Mouse (Mus musculus) bone marrow, adult 2 months (tissue): ENCODE data around the gene Hspe1. TPM values are rescaled to one million over a fixed set of nuclear protein-coding genes. Genes with fewer than 3 reads are reported as not detected.

Source experiments
- H3K27ac ChIP-seq: fragments of 200-500 bp; 2 replicates; pipeline ENCODE4 v1.5.1; 2012; ENCODE audit warnings: low read depth, mild to moderate bottlenecking, control low read depth, inconsistent platforms, low read length; ENCODE audit not compliant: control insufficient read depth, poor library complexity, insufficient read depth
- H3K4me1 ChIP-seq: fragments of 200-500 bp; 2 replicates; pipeline ENCODE4 v1.6.1; 2011; ENCODE audit warnings: low read length; ENCODE audit not compliant: control insufficient read depth, insufficient read depth
- H3K4me3 ChIP-seq: fragments of 200-500 bp; replicated peaks from 2 replicates; pipeline ENCODE3; 2011; ENCODE audit warnings: mild to moderate bottlenecking, low read depth, low read length, control low read depth; ENCODE audit not compliant: control insufficient read depth
- CTCF ChIP-seq: fragments of 200-500 bp; IDR thresholded peaks from 2 replicates; pipeline ENCODE4 v1.5.1; 2011; ENCODE audit warnings: low read length, control low read depth; ENCODE audit not compliant: control insufficient read depth, insufficient read depth
- POLR2A ChIP-seq: fragments of 200-500 bp; IDR thresholded peaks from 2 replicates; pipeline ENCODE4 v1.6.1; 2011; ENCODE audit warnings: low read depth, mild to moderate bottlenecking, control low read depth, low read length, borderline replicate concordance; ENCODE audit not compliant: control insufficient read depth
- WGBS: fragments of 180-500 bp; shearing (Covaris S2); methylation state at CpG from one replicate; pipeline ENCODE4 v1.1.7; 2018; 5-methylcytosine and 5-hydroxymethylcytosine counted together
- polyA plus RNA-seq: library from polyadenylated mRNA; stranded (reverse); fragments of >200 nt; gene quantifications from 2 replicates; pipeline ENCODE4 v1.2.4, GENCODE M21; 2011; ENCODE audit warnings: low replicate concordance; ENCODE audit not compliant: missing spikeins, insufficient read depth, insufficient read length

Gene Hspe1
- 116 and 218 TPM in 2 replicates for polyA plus RNA-seq

DNA sequence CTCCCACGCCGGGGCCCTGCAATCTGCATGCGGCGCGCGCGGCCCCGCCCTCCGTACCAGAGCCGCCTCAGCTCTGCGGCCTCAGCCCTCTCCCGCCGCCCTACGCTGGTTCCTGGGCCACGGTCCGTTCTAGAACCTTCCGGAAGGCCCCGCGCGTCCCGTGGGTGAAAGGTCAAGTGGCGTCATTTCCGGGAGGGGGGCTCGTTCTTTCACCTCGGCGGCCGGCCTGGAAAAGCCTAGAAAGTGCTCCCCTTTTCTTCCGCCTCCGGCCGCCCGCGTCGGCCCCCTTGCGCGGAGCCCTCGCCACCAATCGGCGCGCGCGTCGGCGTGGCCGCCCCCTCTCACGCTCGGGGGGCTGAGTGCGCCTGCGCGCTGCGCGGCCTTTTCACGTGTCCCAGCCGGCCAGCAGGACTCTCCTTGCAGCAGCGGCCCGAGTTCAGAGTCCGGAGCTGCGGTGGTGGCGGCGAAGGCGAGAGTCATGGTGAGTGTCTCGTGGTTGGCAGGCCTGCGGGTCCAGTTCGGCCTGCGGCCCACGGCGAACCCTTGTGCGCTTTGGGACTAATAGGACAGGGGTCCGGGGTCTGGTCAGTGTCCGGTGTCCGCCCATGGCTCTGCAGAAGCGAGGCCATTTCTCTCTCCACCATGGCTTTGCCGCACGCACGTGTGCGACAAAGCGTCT lies at the start of gene Hspe1, which contains the start of gene Hspd1:
Hspe1 (plus strand) TSS at position 201 of the 679 bp plus-strand sequence.
Hspd1 (minus strand) TSS at position 312 of the 679 bp plus-strand sequence.
- WGBS: under 1% methylated on average over 75 of the region's 76 CpGs
- Histone ChIP-seq H3K4me3 (peak within 1 kb of the TSS; percentile 99), H3K27ac (peak within 1 kb of the TSS; percentile 97), H3K4me1 (no peaks in the 10 kb centered on the region; the same call in 1 of the 2 replicates)
- TF ChIP-seq CTCF (no peak), POLR2A (peak; percentile 38; the same call in 1 of the 2 replicates)

DNA sequence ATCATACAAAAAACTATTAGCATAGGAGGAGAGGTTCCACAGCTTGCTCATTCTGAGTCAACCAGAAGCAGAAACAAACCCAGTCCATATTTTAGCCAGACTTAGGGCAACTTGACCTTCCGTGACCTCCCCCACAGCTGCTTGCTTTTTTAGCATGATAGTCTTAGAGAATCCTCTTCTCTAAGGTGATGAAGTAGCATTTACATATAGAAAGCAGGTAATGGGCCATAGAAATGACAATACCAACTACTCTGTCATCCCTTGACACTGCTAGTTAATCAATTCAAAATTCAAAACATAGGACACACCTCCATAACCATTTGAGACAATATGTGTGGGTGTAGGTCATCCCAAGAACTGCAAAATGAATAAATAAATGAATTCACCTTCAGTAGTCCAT lies 48.0 kb upstream of the Hspe1 start:
- no peak overlapping the region for H3K27ac ChIP-seq
- no peak for TF ChIP-seq CTCF
- TF ChIP-seq POLR2A: no peak
- WGBS: 91% methylated on average over 1 of the region's 1 CpGs
- no peak overlapping the region for H3K4me3 ChIP-seq
- no peaks in the 10 kb centered on the region for H3K4me1 ChIP-seq

DNA sequence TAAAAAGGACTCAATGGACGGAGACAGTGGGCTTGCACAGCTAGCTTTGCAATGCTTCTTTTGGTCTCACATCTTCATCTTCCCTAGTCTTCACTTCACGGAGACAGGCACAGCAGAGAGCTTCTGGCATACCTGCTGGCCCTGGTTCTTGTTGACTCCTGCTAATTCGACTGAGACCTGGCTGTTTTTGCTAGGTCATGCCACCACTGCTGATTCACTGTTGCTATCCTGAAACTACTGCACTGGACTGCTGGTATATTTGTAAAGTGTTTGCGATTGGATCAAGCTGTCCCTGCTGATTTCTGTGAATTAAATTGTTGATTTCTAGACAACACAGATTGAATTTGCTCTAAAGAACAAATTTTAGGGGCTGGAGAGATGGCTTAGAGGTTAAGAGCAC lies 46.2 kb upstream of the Hspe1 start:
- Histone ChIP-seq H3K4me1 (no peaks in the 10 kb centered on the region), H3K27ac (no peak overlapping the region), H3K4me3 (no peak overlapping the region)
- WGBS: 79% methylated on average over 4 of the region's 4 CpGs
- TF ChIP-seq POLR2A (no peak), CTCF (no peak)

DNA sequence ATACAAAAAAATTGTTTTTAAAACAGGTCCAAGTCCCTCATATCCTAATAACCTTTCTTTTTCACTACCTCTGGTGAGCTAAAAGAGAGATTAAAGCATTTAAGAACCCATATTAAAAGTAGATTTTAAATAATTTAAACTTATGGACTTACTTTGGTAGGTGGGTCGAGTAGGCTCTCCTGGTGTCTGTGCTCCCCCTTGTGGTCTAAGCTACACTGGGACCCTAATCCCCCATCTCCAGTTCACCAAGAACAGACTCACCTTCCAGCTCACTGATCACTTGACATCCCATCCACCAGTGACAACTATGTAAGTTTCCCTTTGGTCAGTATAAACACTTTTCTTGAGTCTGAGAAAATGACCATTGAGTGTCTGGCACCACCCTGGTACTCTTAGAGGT lies 45.7 kb upstream of the Hspe1 start:
- Histone ChIP-seq H3K27ac (no peak overlapping the region), H3K4me1 (no peaks in the 10 kb centered on the region), H3K4me3 (no peak overlapping the region)
- WGBS: 64% methylated on average over 1 of the region's 1 CpGs
- TF ChIP-seq POLR2A (no peak), CTCF (peak; percentile 41; the same call in 1 of the 2 replicates)

DNA sequence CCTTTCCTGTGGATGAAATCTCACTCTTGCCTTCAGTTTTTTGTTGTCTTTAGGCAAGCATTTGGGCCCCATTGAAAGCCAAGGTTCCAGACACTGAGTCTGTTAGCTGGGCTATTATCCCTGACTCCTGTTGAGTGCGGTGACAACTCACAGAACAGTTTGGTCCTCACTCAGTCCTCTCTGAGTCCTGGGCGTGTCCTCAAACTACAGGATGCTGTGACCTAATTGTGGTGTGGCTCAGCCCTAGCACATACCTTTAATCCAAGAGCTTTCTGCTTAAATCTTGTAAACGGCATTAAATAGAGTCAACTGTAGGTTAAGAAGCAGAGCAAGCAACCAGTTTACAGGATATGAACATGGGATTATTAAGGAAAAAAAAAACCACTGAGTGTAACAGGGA lies 44.8 kb upstream of the Hspe1 start:
- Histone ChIP-seq H3K4me3 (no peak overlapping the region), H3K4me1 (no peaks in the 10 kb centered on the region), H3K27ac (no peak overlapping the region)
- no peak for TF ChIP-seq POLR2A
- TF ChIP-seq CTCF: no peak
- 73% methylated on average over 3 of the region's 3 CpGs for WGBS

DNA sequence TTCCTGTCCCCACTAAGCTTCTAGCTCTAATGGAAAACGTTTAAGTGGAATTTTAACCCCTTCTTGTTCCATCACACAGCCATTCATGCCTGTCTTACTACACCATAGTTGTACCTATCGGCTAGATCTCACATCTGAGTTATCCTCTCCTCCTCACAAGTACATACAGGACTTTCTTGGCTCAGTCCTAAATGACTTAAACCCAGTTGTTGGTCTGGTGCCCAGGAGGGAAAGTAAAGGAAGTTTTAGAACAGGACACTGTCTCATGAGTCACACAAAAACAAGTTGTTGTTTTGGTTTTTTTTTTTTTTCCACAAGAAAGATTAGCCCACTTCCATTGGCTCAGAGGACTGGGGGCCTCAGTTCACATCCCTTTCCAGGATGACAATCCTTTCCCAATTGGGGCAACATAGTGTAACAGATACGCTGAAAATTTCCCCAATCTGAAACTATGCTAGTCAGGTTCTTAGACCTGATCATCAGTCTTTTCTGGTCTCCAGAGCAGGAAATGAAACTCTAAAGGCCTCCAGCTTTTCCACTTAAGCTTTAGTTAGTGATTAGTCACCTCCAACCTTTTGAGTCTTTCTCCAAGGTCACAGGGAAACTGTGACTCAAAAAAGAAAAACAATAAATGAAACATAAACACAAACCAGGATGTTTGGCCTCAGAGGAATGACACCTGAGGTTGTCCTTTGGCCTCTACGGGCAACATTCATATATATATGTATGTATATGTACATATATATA lies 38.9 kb upstream of the Hspe1 start:
- WGBS: 71% methylated on average over 4 of the region's 4 CpGs
- no peak for TF ChIP-seq POLR2A
- Histone ChIP-seq H3K4me1 (no peaks in the 10 kb centered on the region; the same call in 1 of the 2 replicates), H3K27ac (no peak overlapping the region), H3K4me3 (no peak overlapping the region)

DNA sequence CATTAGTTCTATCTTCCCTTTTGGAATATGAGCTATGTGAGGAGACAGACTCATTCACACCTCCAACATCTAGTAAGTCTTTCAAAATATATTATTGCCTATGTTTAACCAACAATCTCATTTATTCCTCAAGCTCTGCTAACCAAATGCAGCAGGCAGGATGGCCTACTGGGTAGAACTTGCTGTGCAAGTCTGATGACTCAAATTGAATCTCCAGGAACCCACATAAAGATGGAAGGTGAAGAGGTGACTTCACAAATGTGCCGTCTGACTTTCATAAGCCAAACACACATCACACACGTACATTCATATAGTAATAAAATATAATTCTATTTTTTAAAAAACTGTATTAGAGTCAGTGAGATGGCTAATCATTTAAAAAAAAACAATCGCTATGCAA lies 36.3 kb upstream of the Hspe1 start:
- TF ChIP-seq POLR2A (no peak), CTCF (no peak)
- Histone ChIP-seq H3K4me3 (no peak overlapping the region), H3K27ac (no peak overlapping the region), H3K4me1 (peaks cover 1% of the 10 kb centered on the region; the same call in 1 of the 2 replicates)
- WGBS: 82% methylated on average over 3 of the region's 3 CpGs

DNA sequence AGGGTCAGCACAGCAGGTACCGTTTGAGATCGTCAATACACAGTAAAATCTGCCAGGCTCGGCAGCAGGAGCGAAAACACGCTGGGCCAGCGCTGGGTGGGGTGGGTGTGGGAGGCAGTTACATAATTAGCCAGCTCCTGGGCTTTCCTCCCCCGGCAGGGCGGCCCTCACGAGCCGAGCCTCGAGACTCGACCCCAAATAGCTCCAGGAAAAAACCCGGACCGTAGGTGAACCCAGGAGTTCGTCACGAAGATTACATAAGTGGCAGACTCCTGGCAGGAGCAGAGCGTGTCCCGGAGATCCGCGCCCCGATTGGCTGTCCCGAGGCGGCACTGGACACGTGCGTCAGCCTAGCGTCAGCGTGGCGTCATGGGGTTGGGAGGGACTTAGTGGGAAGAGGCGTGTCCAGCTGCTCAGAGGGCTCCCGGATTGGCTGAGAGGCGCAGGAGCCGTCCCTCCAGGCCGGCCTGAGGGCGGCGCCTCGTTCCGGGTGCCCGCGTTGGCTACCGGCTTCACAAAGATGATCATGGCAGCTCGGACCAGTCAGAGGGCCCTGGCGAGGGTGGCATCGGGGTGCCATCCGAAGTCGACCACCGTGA lies 35.5 kb upstream of the Hspe1 start, which contains the start of gene Coq10b:
Coq10b (plus strand) TSS at position 416 of the 599 bp plus-strand sequence.
- H3K4me1 ChIP-seq: peaks cover 1% of the 10 kb centered on the region; the same call in 1 of the 2 replicates
- TF ChIP-seq POLR2A (peak; percentile 86), CTCF (no peak)
- peak within 1 kb of the TSS; percentile 62 for H3K4me3 ChIP-seq
- under 1% methylated on average over 46 of the region's 46 CpGs for WGBS
- peak within 1 kb of the TSS; percentile 88 for H3K27ac ChIP-seq
